Mouse (Mus musculus) embryonic facial prominence, embryonic 15.5 days (tissue): ENCODE results near the gene Cep97. TPM values are rescaled to one million over a fixed set of nuclear protein-coding genes. Genes with fewer than 3 reads are reported as not detected.

Experiments used
- ATAC-seq: fragments of 200-750 bp; cut with Nextera tagmentation; 2 replicates; pipeline ENCODE4 v1.8.0; 2017; ENCODE audit warnings: low read depth, moderate TSS enrichment; ENCODE audit not compliant: insufficient number of reproducible peaks, low FRiP score, low TSS enrichment
- H3K27ac ChIP-seq: fragments of 300-500 bp; sonication (generic); replicated peaks from 2 replicates; pipeline ENCODE4 v1.5.1; 2015; ENCODE audit warnings: mild to moderate bottlenecking, inconsistent platforms
- H3K27me3 ChIP-seq: fragments of 300-500 bp; sonication (generic); 2 replicates; pipeline ENCODE4 v1.6.1; 2015; ENCODE audit warnings: inconsistent platforms
- H3K36me3 ChIP-seq: fragments of 300-500 bp; sonication (generic); 2 replicates; pipeline ENCODE4 v1.6.1; 2015; ENCODE audit warnings: mild to moderate bottlenecking, inconsistent platforms
- H3K4me1 ChIP-seq: fragments of 300-500 bp; sonication (generic); 2 replicates; pipeline ENCODE4 v1.6.1; 2015; ENCODE audit warnings: inconsistent platforms
- H3K4me2 ChIP-seq: fragments of 300-500 bp; sonication (generic); replicated peaks from 2 replicates; pipeline ENCODE4 v1.6.1; 2015; ENCODE audit warnings: mild to moderate bottlenecking, inconsistent platforms
- H3K4me3 ChIP-seq: fragments of 300-500 bp; sonication (generic); replicated peaks from 2 replicates; pipeline ENCODE4 v1.5.1; 2015; ENCODE audit warnings: mild to moderate bottlenecking, inconsistent platforms
- H3K9ac ChIP-seq: fragments of 300-500 bp; sonication (generic); 2 replicates; pipeline ENCODE4 v1.6.1; 2015; ENCODE audit warnings: inconsistent platforms
- H3K9me3 ChIP-seq: fragments of 300-500 bp; sonication (generic); replicated peaks from 2 replicates; pipeline ENCODE4 v1.6.1; 2016; ENCODE audit warnings: inconsistent platforms
- WGBS: fragments of 180-500 bp; shearing (Covaris S2); methylation state at CpG from one replicate; pipeline ENCODE4 v1.1.7; 2015; 5-methylcytosine and 5-hydroxymethylcytosine counted together
- polyA plus RNA-seq: library from polyadenylated mRNA; unstranded; fragments of >200 nt; fragmentation: Nextera tagmentation; extraction: Ambion mirVana; gene quantifications from 2 replicates; pipeline ENCODE4 v1.2.1, GENCODE M21; 2015

Cep97 gene
- 11.1 and 12.0 TPM in 2 replicates for polyA plus RNA-seq

- ATAC-seq = peak; percentile 98
- H3K4me2 ChIP-seq = peak within 1 kb of the TSS; percentile 77
- whole genome bisulfite sequencing = under 1% methylated on average over 24 of the region's 24 CpGs
These were observed at the start of gene Cep97 for GRCm38 (mm10) chr16:55934453-55935037. Cep97 (minus strand) TSS chr16:55934855.

GRCm38 (mm10) chr16:55974903-55975285 lies 40.2 kb upstream of the Cep97 start:
- ATAC-seq = no peak
- Histone ChIP-seq H3K36me3 (peaks cover 29% of the 10 kb centered on the region), H3K27ac (peak overlapping the region; percentile 95), H3K4me3 (peak overlapping the region; percentile 100), H3K27me3 (no peaks in the 10 kb centered on the region), H3K9me3 (no peaks in the 10 kb centered on the region), H3K9ac (peak overlapping the region; percentile 90), H3K4me2 (peak overlapping the region; percentile 80), H3K4me1 (peaks cover 25% of the 10 kb centered on the region)
- 3% methylated on average over 14 of the region's 14 CpGs for WGBS

More at GRCm38 (mm10) chr16:55934453-55935037, at the start of gene Cep97:
- Histone ChIP-seq H3K9me3 (no peaks in the 10 kb centered on the region), H3K36me3 (no peaks in the 10 kb centered on the region), H3K4me1 (no peaks in the 10 kb centered on the region), H3K4me3 (peak within 1 kb of the TSS; percentile 76), H3K27me3 (no peaks in the 10 kb centered on the region), H3K9ac (peak within 1 kb of the TSS; percentile 52), H3K27ac (peak within 1 kb of the TSS; percentile 71; the same call in 1 of the 2 replicates)

DNA sequence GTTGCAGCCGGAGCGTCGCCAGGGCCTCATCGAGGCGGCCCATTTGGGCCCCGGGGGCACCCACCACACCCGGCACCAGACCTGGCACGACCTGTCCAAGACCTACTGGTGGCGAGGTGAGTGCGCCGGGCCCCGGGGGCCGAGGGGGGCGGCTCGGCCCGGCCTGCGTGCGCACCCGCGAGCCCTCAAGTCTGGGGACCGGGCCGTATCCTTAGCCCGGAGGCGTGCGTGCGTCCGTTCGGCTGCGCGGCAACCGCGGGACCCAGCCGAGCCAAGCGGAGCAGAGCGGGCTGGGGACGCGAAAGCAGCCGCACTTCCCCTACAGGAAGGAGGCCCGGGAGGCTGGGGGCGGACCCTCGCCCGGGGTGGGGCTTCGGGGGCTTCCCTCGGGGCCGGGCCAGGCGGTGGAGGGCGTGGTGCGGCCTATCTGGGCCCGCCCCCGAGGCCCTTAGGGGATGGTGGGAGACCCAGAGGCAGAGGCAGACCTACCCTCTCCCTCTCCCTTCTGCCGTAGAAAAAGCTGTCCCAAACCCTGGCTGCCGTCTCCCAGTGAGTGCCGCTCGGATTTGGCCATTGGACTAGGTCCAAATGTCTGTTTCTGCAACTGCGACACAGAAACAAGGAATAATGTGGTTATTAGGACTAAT lies 39.7 kb upstream of the Cep97 start:
- H3K4me2 ChIP-seq = peak overlapping the region; percentile 80

GRCm38 (mm10) chr16:55973431-55974255 lies 39.0 kb upstream of the Cep97 start, which contains the start of gene Zbtb11:
Zbtb11 (plus strand) TSS chr16:55973883.
- Histone ChIP-seq H3K9ac (peak within 1 kb of the TSS; percentile 90), H3K9me3 (no peaks in the 10 kb centered on the region), H3K27ac (peak within 1 kb of the TSS; percentile 95), H3K36me3 (peaks cover 41% of the 10 kb centered on the region), H3K27me3 (no peaks in the 10 kb centered on the region), H3K4me2 (peak within 1 kb of the TSS; percentile 80), H3K4me1 (peaks cover 31% of the 10 kb centered on the region), H3K4me3 (peak within 1 kb of the TSS; percentile 100)
- WGBS = under 1% methylated on average over 80 of the region's 86 CpGs
- ATAC-seq = peak; percentile 99

More for the DNA sequence above, 39.7 kb upstream of the Cep97 start:
- ATAC-seq = peak; percentile 87
- Histone ChIP-seq H3K36me3 (peaks cover 34% of the 10 kb centered on the region), H3K9ac (peak overlapping the region; percentile 90), H3K27me3 (no peaks in the 10 kb centered on the region), H3K9me3 (no peaks in the 10 kb centered on the region), H3K4me3 (peak overlapping the region; percentile 100), H3K27ac (peak overlapping the region; percentile 95), H3K4me1 (peaks cover 30% of the 10 kb centered on the region)
- WGBS = under 1% methylated on average over 54 of the region's 55 CpGs

DNA sequence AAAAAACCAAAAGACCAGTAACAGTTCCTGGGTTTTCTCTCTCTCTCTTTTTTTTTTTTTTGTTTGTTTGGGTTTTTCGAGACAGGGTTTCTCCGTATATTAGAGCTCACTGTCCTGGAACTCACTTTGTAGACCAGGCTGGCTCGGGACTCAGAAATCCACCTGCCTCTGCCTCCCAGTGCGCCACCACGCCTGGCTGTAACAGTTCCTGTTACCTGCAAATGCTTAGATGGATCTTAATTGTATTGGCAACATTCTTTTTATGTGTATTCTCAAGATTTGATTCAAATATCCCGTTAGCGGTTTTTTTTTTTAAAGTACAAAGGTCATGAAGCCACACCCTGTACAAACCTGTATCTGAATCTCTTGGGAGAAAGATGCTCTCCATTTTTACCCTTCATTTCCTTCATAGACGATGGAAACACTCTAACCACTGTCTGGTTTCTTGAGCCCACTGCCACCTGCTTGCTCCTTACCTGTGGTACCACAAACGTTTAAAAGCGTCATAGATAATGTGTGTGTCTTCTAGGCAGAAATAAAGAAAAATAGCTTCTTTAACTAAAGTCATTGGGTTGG lies 38.1 kb upstream of the Cep97 start:
- Histone ChIP-seq H3K27me3 (no peaks in the 10 kb centered on the region), H3K9ac (no peak overlapping the region), H3K36me3 (peaks cover 37% of the 10 kb centered on the region), H3K9me3 (no peaks in the 10 kb centered on the region), H3K4me2 (peak overlapping the region; percentile 60), H3K4me1 (peaks cover 34% of the 10 kb centered on the region), H3K27ac (peak overlapping the region; percentile 95), H3K4me3 (peak overlapping the region; percentile 100)
- 52% methylated on average over 10 of the region's 10 CpGs for whole genome bisulfite sequencing
- no peak for ATAC-seq

- Histone ChIP-seq H3K27me3 (no peaks in the 10 kb centered on the region), H3K4me1 (peaks cover 38% of the 10 kb centered on the region), H3K4me3 (no peak overlapping the region), H3K36me3 (peaks cover 37% of the 10 kb centered on the region), H3K27ac (peak overlapping the region; percentile 95; the same call in 1 of the 2 replicates), H3K9ac (no peak overlapping the region), H3K4me2 (no peak overlapping the region), H3K9me3 (no peaks in the 10 kb centered on the region)
- 71% methylated on average over 6 of the region's 6 CpGs for WGBS
- no peak for ATAC-seq
These were observed 37.3 kb upstream of the Cep97 start for GRCm38 (mm10) chr16:55971735-55972615.

DNA sequence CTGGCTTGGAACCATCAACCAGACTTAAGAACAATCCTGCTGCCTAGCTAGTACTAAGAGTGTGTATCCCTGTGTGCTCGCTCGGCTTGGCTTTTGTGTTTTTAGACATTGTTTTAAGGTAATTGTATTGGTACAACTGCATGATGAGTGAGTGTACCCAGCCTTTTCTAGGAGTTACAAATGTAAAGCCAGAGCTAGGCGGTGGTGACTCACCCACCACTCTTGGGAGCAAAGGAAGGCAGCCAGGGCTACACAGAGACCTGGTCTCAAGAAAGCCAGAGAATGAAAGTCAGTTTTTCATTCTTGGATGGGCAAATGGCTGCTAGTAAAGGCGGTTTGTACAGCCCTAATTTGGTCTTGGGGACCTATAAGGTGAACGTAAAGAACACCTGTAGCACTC lies 35.8 kb upstream of the Cep97 start:
- 94% methylated on average over 5 of the region's 5 CpGs for WGBS
- Histone ChIP-seq H3K27ac (no peak overlapping the region), H3K4me2 (no peak overlapping the region), H3K9me3 (no peaks in the 10 kb centered on the region), H3K27me3 (no peaks in the 10 kb centered on the region), H3K36me3 (peaks cover 37% of the 10 kb centered on the region), H3K4me1 (peaks cover 31% of the 10 kb centered on the region), H3K9ac (no peak overlapping the region), H3K4me3 (no peak overlapping the region)
- no peak for ATAC-seq

DNA sequence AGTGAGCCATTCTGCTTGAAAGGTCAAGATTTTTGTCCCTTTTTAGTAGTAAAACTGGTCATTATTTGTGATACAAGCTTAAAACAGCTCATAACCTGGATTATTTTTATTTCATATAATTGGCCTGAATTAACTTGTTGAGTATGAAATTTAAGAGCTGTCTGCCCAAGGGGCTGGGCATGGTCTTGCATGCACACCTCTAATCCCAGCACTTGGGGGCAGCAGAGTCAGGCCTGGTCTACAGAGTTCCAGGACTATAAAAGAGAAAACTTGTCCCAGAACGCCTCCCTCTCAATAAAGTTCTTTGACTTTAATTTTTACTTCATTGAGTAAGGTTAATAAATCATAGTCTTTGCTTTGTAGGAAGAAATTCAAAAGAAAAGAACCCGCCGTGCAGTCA lies 34.5 kb upstream of the Cep97 start:
- no peak overlapping the region for H3K4me3 ChIP-seq
- WGBS = 74% methylated on average over 3 of the region's 3 CpGs
- H3K27ac ChIP-seq = no peak overlapping the region
- H3K9me3 ChIP-seq = no peaks in the 10 kb centered on the region
- H3K36me3 ChIP-seq = peaks cover 37% of the 10 kb centered on the region
- no peak overlapping the region for H3K9ac ChIP-seq
- H3K4me1 ChIP-seq = peaks cover 25% of the 10 kb centered on the region
- no peaks in the 10 kb centered on the region for H3K27me3 ChIP-seq
- no peak for ATAC-seq
- H3K4me2 ChIP-seq = no peak overlapping the region

GRCm38 (mm10) chr16:55967221-55967620 lies 32.6 kb upstream of the Cep97 start:
- WGBS = 13% methylated on average over 1 of the region's 1 CpGs

GRCm38 (mm10) chr16:55966212-55966871 lies 31.7 kb upstream of the Cep97 start, which contains the start of gene Rpl24:
Rpl24 (plus strand) TSS chr16:55966275.
- H3K27me3 ChIP-seq = no peaks in the 10 kb centered on the region
- H3K9ac ChIP-seq = peak within 1 kb of the TSS; percentile 81
- H3K36me3 ChIP-seq = peaks cover 27% of the 10 kb centered on the region
- H3K9me3 ChIP-seq = no peaks in the 10 kb centered on the region
- under 1% methylated on average over 42 of the region's 42 CpGs for WGBS
- H3K4me2 ChIP-seq = peak within 1 kb of the TSS; percentile 72
- ATAC-seq = peak; percentile 90
- H3K4me3 ChIP-seq = peak within 1 kb of the TSS; percentile 74
- peak within 1 kb of the TSS; percentile 88 for H3K27ac ChIP-seq
- H3K4me1 ChIP-seq = peaks cover 20% of the 10 kb centered on the region

More at GRCm38 (mm10) chr16:55967221-55967620, 32.6 kb upstream of the Cep97 start:
- ATAC-seq = no peak
- Histone ChIP-seq H3K36me3 (peaks cover 36% of the 10 kb centered on the region), H3K27me3 (no peaks in the 10 kb centered on the region), H3K27ac (no peak overlapping the region), H3K4me1 (peaks cover 20% of the 10 kb centered on the region), H3K4me3 (peak overlapping the region; percentile 74), H3K4me2 (peak overlapping the region; percentile 72), H3K9me3 (no peaks in the 10 kb centered on the region), H3K9ac (peak overlapping the region; percentile 81)
